Mouse (Mus musculus) retina, postnatal 7 days (tissue): ENCODE data around the gene Mtch1.

Source experiments
- DNase-seq: peaks from one replicate; pipeline ENCODE4 v3.0.0-alpha.2; 2012; ENCODE audit warnings: low read depth, low spot score

The Mtch1 gene

GRCm38 (mm10) chr17:29305871-29306270 lies 41.9 kb downstream of the Mtch1 start:
- no peak for DNase-seq

DNA sequence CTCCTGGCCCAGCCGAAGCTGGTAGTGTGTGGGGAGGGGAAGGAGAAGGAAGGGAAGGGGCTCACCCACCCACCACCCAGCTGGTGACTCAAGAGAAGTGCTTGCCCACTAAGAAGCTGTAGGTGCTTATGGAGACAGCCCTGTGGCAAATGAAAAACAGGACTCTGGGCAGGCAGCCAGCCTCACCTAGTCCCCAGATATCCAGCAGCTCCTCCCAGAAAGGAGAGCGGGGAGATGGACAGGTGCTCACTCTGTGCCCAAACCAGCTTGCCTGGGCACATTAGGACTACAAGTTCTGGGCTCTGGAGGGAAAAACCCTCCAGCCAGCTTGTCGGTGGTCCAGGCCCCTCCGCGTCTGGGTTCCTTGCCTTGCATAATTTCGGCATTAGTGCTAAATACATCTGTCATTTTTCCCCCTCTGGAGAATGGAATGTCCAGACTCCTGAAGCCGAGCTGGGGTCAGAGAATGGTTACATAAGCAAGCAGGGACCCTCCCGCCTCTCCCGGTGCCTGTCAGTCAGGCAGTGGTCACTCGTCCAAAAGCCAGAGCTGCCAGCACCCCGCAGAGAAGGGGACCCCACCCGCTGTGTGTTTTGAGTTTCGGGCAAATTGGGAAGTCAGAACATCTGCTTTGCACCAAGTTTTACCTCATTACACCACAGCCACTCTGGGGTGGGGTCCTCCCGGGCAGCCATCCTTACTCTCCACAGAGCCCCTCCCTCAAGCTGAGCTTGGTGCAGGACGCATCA lies 42.5 kb downstream of the Mtch1 start:
- DNase-seq = no peak

DNA sequence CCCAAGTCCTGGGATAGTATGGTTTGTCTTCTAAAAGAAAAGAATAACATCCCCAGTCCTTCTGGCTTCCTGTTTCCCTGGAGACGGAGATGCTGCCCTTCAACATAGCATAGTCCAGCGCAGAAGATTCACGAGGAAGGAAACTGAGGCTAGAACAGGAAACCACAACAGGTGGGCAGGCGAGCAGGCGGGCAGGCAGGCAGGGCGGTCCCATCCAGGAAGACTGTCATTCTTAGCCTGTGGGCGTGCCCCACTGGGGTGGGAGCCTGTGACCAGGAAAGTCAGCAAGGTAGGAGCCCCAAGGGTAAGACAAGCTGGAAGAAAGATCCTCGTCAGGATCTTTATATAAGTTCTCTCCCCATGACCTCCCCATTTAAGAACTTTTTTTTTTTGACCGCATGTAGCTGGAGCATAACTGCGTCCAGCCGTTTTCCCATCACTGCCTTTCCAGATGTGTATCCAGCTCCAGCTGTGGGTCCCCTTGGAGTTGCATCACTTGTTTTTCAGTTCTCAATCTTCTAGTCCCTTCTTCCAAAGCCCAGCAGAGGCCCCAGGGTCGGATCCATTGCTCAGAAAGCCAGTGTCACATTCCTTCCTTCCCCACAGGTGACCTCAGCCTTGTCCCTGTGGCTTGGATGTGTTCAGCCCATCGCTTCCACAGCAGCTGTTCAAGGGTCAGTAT lies 43.2 kb downstream of the Mtch1 start:
- no peak for DNase-seq

GRCm38 (mm10) chr17:29303856-29304255 lies 43.9 kb downstream of the Mtch1 start:
- DNase-seq = no peak

DNA sequence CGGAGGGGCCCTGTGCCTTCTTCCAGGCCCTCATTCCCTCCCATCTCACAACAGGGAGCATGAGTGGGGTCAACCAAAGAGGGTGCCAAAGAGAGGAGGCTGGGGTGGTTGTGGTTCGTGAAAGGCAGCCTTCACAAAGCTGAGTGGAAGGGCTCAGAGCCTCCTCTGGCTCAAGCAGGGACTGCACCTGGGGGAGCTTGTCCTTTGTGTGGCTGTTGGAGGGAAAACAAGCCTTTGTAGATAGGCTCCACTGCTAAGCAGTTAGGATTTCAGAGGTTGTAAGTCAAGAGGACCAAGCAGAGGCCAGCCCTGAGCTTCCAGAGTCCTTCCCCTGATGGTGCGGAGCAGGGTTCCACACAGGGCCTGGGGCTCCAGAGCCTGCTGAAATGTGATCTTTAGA lies 44.6 kb downstream of the Mtch1 start:
- no peak for DNase-seq

DNA sequence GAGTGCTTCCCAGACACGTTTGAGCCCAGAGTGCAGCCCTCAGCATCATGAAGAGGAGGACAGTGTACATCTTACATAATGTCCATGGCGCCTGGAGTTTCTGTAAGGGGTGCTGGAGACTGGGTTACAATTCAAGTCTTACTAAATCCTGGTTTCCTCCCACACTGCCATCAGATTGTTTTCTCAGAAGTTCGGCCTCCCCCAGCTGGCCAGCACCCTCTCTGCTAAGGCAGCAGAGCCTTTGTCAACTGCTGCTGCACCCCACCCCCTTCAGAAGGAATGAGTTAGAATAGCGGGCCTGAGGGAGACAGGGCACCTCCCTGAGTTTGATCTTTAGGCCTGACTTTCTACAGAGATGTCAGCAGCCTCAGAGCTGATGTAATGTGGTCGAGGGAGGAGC lies 45.6 kb downstream of the Mtch1 start:
- DNase-seq = no peak

- no peak for DNase-seq
Observed at GRCm38 (mm10) chr17:29301421-29301820, 46.3 kb downstream of the Mtch1 start.

DNA sequence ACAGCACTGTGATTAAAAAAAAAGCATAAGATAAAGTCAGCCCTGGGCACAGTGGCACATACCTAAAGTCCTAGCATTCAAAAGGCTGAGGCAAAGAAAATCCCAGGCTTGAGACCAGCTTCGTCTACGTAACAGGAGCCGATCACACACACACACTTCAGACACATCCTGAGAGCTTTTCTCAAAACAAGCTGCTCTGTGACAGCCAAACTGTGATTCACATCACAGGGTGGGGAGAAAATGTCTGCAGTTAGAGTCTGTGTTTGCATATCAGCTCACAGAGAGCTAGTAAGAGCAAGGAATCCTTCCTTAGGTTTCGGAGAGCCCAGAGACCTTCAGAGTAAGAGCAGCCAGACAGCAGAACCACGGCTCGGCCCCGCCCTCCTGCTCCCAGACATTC lies 46.8 kb downstream of the Mtch1 start:
- DNase-seq = no peak

- no peak for DNase-seq
Observed at GRCm38 (mm10) chr17:29299282-29299681, 48.5 kb downstream of the Mtch1 start.

DNA sequence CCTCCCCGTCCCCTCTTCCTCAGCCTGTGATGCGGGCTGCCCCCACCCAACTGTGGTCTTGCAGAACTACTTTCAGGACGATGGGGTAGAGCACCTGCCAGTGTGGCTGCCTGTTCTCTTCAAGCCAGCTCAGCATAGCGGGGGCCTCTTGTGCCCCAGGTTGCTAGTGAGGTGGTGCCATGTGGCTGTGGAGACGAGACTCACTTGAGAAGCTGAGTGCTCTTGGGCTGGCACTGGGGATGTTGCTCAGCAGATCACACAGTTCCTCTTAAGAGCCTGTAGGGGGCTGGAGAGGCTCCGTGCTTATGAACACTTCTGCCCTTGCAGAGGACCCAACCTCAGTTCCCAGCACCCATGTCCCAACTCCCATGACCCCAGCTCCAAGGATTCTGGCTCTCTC lies 49.9 kb downstream of the Mtch1 start:
- DNase-seq = no peak

DNA sequence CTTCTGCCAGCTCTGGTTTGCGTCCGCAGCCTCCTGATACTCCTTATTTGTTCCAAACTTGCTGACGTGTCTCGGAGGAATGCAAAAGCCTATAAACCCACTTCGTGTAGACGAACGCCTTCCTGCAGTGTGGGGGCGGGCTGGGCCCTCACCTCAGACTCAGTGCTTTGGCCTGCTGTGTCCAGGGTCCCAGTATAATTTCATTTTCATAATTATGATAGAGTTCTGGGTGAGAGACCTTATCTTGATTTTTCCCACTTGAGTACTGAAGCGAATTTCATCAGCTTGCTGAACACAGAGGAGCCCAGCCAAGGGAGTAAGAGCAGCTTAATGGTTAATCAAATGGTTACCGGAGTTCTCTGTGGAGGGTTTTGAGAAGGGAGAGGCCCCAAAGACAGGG lies 50.4 kb downstream of the Mtch1 start:
- DNase-seq = no peak

- DNase-seq = no peak
Observed at GRCm38 (mm10) chr17:29295835-29296234, 51.9 kb downstream of the Mtch1 start.

DNA sequence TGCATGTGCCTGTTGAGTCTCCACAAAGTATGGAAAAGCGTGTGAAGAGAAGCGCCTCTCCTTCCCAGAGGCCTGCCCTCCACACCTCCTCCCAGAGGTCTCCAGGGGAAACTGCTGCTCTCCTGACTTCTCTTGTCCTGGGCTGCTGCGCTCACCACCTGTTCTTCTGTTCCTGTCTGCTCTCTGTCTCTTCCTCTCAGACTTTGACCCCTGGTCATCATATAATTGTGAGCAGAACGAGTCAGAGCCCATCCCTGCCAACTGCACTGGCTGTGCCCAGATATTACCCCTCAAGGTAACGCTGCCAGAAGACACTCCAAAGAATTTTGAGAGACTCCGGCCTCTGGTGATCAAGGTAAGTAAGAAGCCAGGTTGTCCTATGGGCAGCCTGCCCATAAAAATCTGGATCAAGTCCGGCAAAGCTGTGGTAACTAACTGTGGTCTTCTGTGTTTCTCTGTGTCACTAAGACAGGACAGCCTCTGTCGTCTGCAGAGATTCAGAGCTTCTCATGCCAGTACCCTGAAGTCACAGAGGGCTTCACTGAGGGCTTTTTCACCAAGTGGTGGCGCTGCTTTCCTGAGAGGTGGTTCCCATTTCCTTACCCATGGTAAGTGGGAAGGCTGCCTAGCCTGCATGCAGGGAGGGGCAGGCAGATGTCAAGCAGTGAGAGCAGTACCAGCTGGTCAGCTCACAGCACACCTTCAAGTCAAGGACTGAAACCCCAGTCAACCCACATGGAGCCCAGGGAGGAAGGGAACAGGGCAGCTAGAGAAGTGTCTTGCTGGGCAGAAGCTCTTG lies 53.7 kb downstream of the Mtch1 start:
- DNase-seq = no peak

- no peak for DNase-seq
Observed at GRCm38 (mm10) chr17:29292996-29293395, 54.7 kb downstream of the Mtch1 start.

GRCm38 (mm10) chr17:29291793-29292192 lies 55.9 kb downstream of the Mtch1 start:
- no peak for DNase-seq

DNA sequence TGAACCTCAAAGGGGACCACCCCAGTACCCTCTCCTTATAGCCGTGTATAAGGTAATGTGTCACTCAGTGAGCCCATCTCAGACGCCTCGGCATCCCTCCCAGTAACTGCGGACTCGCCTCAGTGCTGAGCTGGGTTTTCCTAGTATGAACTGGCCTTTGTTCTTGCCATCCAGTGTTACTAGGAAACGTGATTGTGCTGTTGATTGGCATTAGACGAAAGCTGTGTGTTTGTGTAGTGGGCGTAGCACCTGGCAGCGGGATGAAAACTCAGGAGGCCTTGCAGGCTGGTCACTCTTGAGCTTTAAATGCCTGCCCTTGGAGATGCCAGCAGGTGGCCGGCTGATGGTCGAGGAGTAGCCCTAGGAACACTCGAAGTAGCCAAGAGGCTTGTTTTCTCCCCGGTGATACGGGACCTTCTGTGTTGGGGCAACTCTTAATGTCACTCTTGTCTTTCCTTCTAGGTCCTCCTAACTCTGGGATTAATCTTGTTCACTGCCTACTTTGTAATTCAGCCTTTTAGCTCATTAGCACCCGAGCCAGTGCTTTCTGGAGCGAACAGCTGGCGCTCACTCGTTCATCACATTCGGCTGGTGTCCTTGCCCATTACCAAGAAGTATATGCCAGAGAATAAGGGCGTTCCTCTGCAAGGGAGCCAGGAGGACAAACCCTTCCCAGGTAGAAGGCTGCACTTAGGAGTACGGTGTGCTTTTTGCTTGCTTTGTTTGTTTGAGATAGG lies 65.3 kb downstream of the Mtch1 start:
- DNase-seq = no peak
